Mouse (Mus musculus) stomach, postnatal 0 days (tissue): ENCODE data around the gene Hoxb4.
A peak's percentile ranks its signal among the peaks of the same experiment; 100 is the strongest.

Source experiments
- CTCF ChIP-seq: IDR thresholded peaks from 2 replicates; pipeline ENCODE4 v1.5.1; 2016; ENCODE audit warnings: antibody characterized with exemption, low read depth, mild to moderate bottlenecking, moderate library complexity
- EP300 ChIP-seq: optimal IDR thresholded peaks from 2 replicates; pipeline ENCODE3; 2016; ENCODE audit warnings: antibody characterized with exemption

DNA sequence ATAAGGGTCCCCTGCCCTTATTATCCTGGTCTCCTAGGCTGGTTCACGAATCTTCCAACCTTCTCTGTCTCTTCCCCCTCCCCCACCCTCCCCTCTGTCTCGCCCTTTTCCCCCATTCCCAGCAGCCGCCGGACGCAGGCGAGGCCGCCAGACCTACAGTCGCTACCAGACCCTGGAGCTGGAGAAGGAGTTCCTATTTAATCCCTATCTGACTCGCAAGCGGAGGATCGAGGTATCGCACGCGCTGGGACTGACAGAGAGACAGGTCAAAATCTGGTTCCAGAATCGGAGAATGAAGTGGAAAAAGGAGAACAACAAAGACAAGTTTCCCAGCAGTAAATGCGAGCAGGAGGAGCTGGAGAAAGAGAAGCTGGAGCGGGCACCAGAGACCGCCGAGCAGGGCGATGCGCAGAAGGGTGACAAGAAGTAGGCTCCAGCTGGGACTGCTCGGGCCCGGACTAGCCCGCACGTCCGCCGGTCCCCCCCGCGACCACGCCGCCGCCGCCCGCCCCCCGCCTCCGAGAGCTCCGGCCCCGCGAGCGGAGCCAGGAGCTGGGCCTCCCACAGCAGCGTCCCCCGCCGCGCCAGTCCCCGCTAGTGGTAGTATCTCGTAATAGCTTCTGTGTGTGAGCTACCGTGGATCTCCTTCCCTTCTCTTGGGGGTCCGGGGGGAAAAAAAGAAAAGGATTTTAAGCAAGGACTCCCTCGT, 33.9 kb upstream of the Hoxb4 start:
- peak; percentile 45; the same call in 1 of the 2 replicates for TF ChIP-seq CTCF
- TF ChIP-seq EP300, result no peak
